Mouse (Mus musculus): ENCODE measurements at regions not wholly inside any gene's neighbourhood (a gene's known extent, or its start where the extent isn't known, plus 50 kb on each side); places are given as distances from the start of the nearest gene placed in this dataset.

DNA sequence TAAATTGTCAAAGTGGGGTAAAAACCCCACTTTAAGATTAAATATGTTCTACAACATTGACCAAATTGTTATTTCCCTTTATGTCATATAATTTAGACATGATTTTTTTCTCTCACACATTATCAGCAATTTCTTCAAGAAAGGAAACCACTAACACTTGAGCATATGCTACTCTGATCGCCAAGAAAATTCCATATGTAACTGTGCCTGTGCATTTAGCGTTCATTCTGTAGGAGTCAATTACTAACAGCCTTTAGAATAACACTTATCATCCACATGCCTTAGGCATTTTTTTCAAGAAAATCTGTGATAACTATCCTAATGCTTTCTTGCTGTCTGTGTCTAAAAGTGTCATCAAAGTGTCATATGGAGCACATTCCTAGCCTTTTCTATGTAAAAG lies 534.3 kb upstream of the Gm21961 start:
- TF ChIP-seq POLR2A (IDR thresholded peaks at IDR 0.05; ENCODE audit: insufficient read depth, low read depth, low read length) (no peak), CTCF (IDR thresholded peaks at IDR 0.05) (no peak), EP300 (IDR thresholded peaks at IDR 0.05; ENCODE audit: insufficient read depth, low read depth, low read length) (no peak)

All from heart, adult 2 months (tissue).